Mouse (Mus musculus) heart, embryonic 14.5 days (tissue): ENCODE measurements around the gene Rbbp6. TPM values are rescaled to one million over a fixed set of nuclear protein-coding genes. Genes with fewer than 3 reads are reported as not detected.

Experiments used
- ATAC-seq: fragments of 200-750 bp; cut with Nextera tagmentation; 2 replicates; pipeline ENCODE4 v1.8.0; 2017; ENCODE audit warnings: low read depth, moderate TSS enrichment; ENCODE audit not compliant: insufficient number of reproducible peaks, insufficient read depth, low FRiP score
- H3K27ac ChIP-seq, 2 experiments: fragments of 200-500 bp in 1 of 2; fragments of 300-500 bp in 1 of 2; sonication (generic) in 1 of 2; replicated peaks in 1 of 2; 2 replicates each; pipeline ENCODE4 v1.5.1; 2012 to 2014; ENCODE audit warnings: low read depth in 2 of 2, low read length in 2 of 2, control low read depth in 1 of 2, mild to moderate bottlenecking in 1 of 2, mixed read lengths in 1 of 2; ENCODE audit not compliant: control insufficient read depth in 1 of 2, insufficient read depth in 1 of 2
- H3K27me3 ChIP-seq: fragments of 300-500 bp; sonication (generic); 2 replicates; pipeline ENCODE4 v1.6.1; 2014; ENCODE audit warnings: mild to moderate bottlenecking, low read length, control low read depth; ENCODE audit not compliant: control insufficient read depth, insufficient read depth
- H3K36me3 ChIP-seq: fragments of 300-500 bp; sonication (generic); 2 replicates; pipeline ENCODE4 v1.6.1; 2014; ENCODE audit warnings: mild to moderate bottlenecking, control low read depth, low read length, mixed read lengths; ENCODE audit not compliant: control insufficient read depth, insufficient read depth
- H3K4me1 ChIP-seq, 2 experiments: fragments of 200-500 bp in 1 of 2; fragments of 300-500 bp in 1 of 2; sonication (generic) in 1 of 2; 2 replicates each; pipeline ENCODE4 v1.6.1; 2012 to 2014; ENCODE audit warnings: low read length in 2 of 2, control low read depth in 1 of 2, mixed read lengths in 1 of 2; ENCODE audit not compliant: control insufficient read depth in 2 of 2, insufficient read depth in 2 of 2
- H3K4me2 ChIP-seq: fragments of 300-500 bp; sonication (generic); 2 replicates; pipeline ENCODE4 v1.6.1; 2014; ENCODE audit warnings: mild to moderate bottlenecking, low read length
- H3K4me3 ChIP-seq, 2 experiments: fragments of 200-500 bp in 1 of 2; fragments of 300-500 bp in 1 of 2; sonication (generic) in 1 of 2; 2 replicates each; pipeline ENCODE4 v1.5.1; 2012 to 2014; ENCODE audit warnings: low read length in 2 of 2, mild to moderate bottlenecking in 2 of 2, control low read depth in 1 of 2, low read depth in 1 of 2, moderate library complexity in 1 of 2; ENCODE audit not compliant: control insufficient read depth in 1 of 2, insufficient read depth in 1 of 2
- H3K9ac ChIP-seq: fragments of 300-500 bp; sonication (generic); 2 replicates; pipeline ENCODE4 v1.6.1; 2014; ENCODE audit warnings: mild to moderate bottlenecking, low read length
- H3K9me3 ChIP-seq: fragments of 300-500 bp; sonication (generic); 2 replicates; pipeline ENCODE4 v1.6.1; 2016; ENCODE audit warnings: low read length, control low read depth; ENCODE audit not compliant: control insufficient read depth
- WGBS: fragments of 180-500 bp; shearing (Covaris S2); extraction: QIAGEN DNeasy Blood & Tissue Kit; methylation state at CpG from one replicate; pipeline ENCODE4 v1.1.7; 2014; 5-methylcytosine and 5-hydroxymethylcytosine counted together
- polyA plus RNA-seq: library from polyadenylated mRNA; unstranded; fragments of >200 nt; fragmentation: Nextera tagmentation; extraction: Ambion mirVana; gene quantifications from 2 replicates; pipeline ENCODE4 v1.2.1, GENCODE M21; 2014

Rbbp6 gene
- polyA plus RNA-seq, 1 experiment from 2014 or later = 23.8 TPM

DNA sequence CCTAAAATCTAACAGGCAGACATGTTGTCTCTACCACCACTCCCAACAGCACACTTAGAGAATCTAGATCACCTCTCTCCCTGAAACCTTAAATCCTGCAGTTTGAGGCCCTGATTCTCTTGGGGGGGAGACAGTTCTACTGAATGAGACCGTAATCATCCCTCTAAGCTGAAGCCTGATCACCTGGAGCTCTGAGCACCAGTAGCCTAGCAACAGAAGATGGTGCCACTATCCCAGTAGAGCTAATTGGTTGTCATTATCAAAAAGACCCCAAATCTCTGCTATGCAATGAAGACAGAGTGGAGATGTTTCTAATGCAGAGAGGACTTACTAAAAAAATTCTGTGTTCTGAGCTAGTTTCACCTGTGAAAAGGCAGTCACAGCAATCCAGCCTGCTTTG, 27.3 kb upstream of the Rbbp6 start:
- Histone ChIP-seq H3K9me3 (no peaks in the 10 kb centered on the region), H3K27ac (no peak overlapping the region), H3K4me1 (peaks cover 0 to 2% of the 10 kb centered on the region in 2 experiments; a peak in 1 of 4 replicates), H3K27me3 (no peaks in the 10 kb centered on the region), H3K36me3 (no peaks in the 10 kb centered on the region), H3K9ac (no peak overlapping the region), H3K4me3 (no peak overlapping the region), H3K4me2 (no peak overlapping the region)
- 76% methylated on average over 1 of the region's 1 CpGs for WGBS
- ATAC-seq = no peak

DNA sequence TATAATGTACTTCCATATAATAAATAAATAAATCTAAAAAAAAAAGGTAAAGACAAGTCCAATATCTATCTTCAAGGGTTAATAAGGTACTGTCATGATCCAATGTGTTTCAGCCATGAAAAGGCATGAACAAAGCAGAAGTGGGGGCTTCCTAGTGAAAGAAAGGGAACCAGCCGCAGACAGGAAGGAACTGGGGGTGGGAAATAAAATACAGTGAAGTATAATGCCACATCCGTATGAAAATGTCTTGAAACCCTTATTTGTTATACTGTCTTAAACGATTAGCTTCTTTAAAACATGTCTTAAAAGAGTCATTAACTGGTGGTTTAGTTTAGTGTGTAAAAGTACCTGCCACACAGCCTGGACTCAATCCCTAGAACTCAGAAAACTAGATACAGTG, 26.3 kb upstream of the Rbbp6 start:
- H3K4me1 ChIP-seq = peaks cover 0 to 2% of the 10 kb centered on the region in 2 experiments; a peak in 1 of 4 replicates
- H3K36me3 ChIP-seq = no peaks in the 10 kb centered on the region
- WGBS = 65% methylated on average over 3 of the region's 3 CpGs
- no peak overlapping the region for H3K27ac ChIP-seq
- no peak overlapping the region for H3K9ac ChIP-seq
- no peaks in the 10 kb centered on the region for H3K27me3 ChIP-seq
- no peak overlapping the region for H3K4me2 ChIP-seq
- H3K9me3 ChIP-seq = no peaks in the 10 kb centered on the region
- no peak for ATAC-seq
- H3K4me3 ChIP-seq = no peak overlapping the region

- no peaks in the 10 kb centered on the region for H3K36me3 ChIP-seq
- ATAC-seq = no peak
- peak overlapping the region; percentile 66 for H3K4me2 ChIP-seq
- peak overlapping the region; percentile 13 to 32; a peak in 3 of 4 replicates for H3K4me3 ChIP-seq
- peaks cover 0 to 2% of the 10 kb centered on the region in 2 experiments; a peak in 1 of 4 replicates for H3K4me1 ChIP-seq
- H3K27ac ChIP-seq = no peak overlapping the region
- peak overlapping the region; percentile 47 for H3K9ac ChIP-seq
- 10% methylated on average over 12 of the region's 12 CpGs for WGBS
- H3K27me3 ChIP-seq = no peaks in the 10 kb centered on the region
- H3K9me3 ChIP-seq = no peaks in the 10 kb centered on the region
These were observed 25.0 kb upstream of the Rbbp6 start for GRCm38 (mm10) chr7:122940371-122941075.

DNA sequence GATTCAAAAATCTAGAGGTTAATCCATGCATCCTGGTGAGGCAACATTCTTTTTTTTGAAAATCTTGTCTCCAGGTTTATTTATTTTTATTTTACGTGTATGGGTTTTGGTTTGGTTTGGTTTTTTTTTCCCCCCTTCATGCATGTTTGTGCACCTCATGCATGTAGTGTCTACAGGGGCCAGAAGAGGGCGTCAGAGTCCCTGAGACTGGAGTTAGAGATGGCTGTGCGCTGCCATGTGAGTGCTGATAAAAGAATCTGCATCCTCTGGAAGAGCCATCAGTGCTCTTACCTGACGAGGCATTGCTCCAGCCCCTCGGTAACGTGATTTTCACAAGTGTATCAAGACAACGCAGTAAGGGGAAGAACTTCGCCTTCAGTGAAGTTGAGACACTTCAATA, 23.4 kb upstream of the Rbbp6 start:
- Histone ChIP-seq H3K27me3 (no peaks in the 10 kb centered on the region), H3K4me1 (peaks cover 0 to 2% of the 10 kb centered on the region in 2 experiments; a peak in 1 of 4 replicates), H3K4me3 (no peak overlapping the region), H3K9ac (no peak overlapping the region), H3K4me2 (no peak overlapping the region), H3K27ac (no peak overlapping the region), H3K9me3 (no peaks in the 10 kb centered on the region), H3K36me3 (no peaks in the 10 kb centered on the region)
- no peak for ATAC-seq
- WGBS = 87% methylated on average over 8 of the region's 8 CpGs

- 0% methylated on average over 1 of the region's 1 CpGs for WGBS
- H3K27me3 ChIP-seq = no peaks in the 10 kb centered on the region
- no peak overlapping the region for H3K9ac ChIP-seq
- no peak overlapping the region for H3K4me3 ChIP-seq
- peaks cover 0 to 2% of the 10 kb centered on the region in 2 experiments; a peak in 1 of 4 replicates for H3K4me1 ChIP-seq
- no peaks in the 10 kb centered on the region for H3K9me3 ChIP-seq
- H3K27ac ChIP-seq = no peak overlapping the region
- H3K4me2 ChIP-seq = no peak overlapping the region
- ATAC-seq = no peak
- no peaks in the 10 kb centered on the region for H3K36me3 ChIP-seq
These were observed 20.3 kb upstream of the Rbbp6 start for GRCm38 (mm10) chr7:122945149-122945548.

GRCm38 (mm10) chr7:122949268-122949667, 16.2 kb upstream of the Rbbp6 start:
- no peak overlapping the region for H3K4me2 ChIP-seq
- H3K4me3 ChIP-seq = no peak overlapping the region
- WGBS = 68% methylated on average over 3 of the region's 3 CpGs
- ATAC-seq = no peak
- H3K36me3 ChIP-seq = no peaks in the 10 kb centered on the region
- H3K27ac ChIP-seq = no peak overlapping the region
- H3K4me1 ChIP-seq = no peaks in the 10 kb centered on the region
- H3K27me3 ChIP-seq = no peaks in the 10 kb centered on the region
- no peak overlapping the region for H3K9ac ChIP-seq
- H3K9me3 ChIP-seq = no peaks in the 10 kb centered on the region

DNA sequence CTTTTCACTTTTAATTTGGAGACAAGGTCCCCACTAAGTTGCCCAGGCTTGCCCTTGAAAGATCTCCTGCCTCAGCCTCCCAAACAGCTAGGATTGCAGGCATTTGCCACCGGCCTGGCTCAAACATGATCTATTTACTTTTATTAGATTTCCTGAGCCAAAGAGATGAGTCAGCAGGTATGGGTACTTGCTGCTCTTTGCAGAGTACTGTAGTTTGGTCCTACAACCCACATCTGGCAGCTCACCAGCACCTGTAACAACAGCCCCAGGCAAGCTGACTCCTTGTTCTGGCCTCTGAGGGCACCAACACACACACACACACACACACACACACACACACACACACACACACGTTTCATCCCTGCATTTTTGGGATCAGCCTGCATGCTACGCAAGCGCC, 14.0 kb upstream of the Rbbp6 start:
- Histone ChIP-seq H3K4me3 (no peak overlapping the region), H3K9ac (no peak overlapping the region), H3K27ac (no peak overlapping the region), H3K9me3 (no peaks in the 10 kb centered on the region), H3K4me2 (no peak overlapping the region), H3K36me3 (no peaks in the 10 kb centered on the region), H3K4me1 (0 out of 4 replicates have a peak, but pooled peaks cover 0 to 4% of the 10 kb centered on the region in 2 experiments), H3K27me3 (no peaks in the 10 kb centered on the region)
- ATAC-seq = no peak
- WGBS = 87% methylated on average over 4 of the region's 4 CpGs

- no peaks in the 10 kb centered on the region for H3K9me3 ChIP-seq
- no peak overlapping the region for H3K27ac ChIP-seq
- H3K4me1 ChIP-seq = 0 out of 4 replicates have a peak, but pooled peaks cover 0 to 4% of the 10 kb centered on the region in 2 experiments
- H3K27me3 ChIP-seq = no peaks in the 10 kb centered on the region
- no peak overlapping the region for H3K4me2 ChIP-seq
- H3K9ac ChIP-seq = no peak overlapping the region
- no peak overlapping the region for H3K4me3 ChIP-seq
- no peaks in the 10 kb centered on the region for H3K36me3 ChIP-seq
- WGBS = 63% methylated on average over 6 of the region's 6 CpGs
- no peak for ATAC-seq
These were observed 13.4 kb upstream of the Rbbp6 start for GRCm38 (mm10) chr7:122952066-122952465.
